Mouse (Mus musculus) midbrain, embryonic 13.5 days (tissue): ENCODE measurements around the gene Calm3. TPM values are rescaled to one million over a fixed set of nuclear protein-coding genes. Genes with fewer than 3 reads are reported as not detected.

Source experiments
- ATAC-seq: fragments of 200-750 bp; cut with Nextera tagmentation; 2 replicates; pipeline ENCODE4 v1.8.0; 2017; ENCODE audit warnings: mild to moderate bottlenecking, moderate TSS enrichment, moderate library complexity
- H3K27ac ChIP-seq: fragments of 300-500 bp; sonication (generic); 2 replicates; pipeline ENCODE4 v1.5.1; 2015; ENCODE audit warnings: inconsistent platforms, mild to moderate bottlenecking, moderate library complexity
- H3K27me3 ChIP-seq: fragments of 300-500 bp; sonication (generic); 2 replicates; pipeline ENCODE4 v1.6.1; 2015; ENCODE audit warnings: mild to moderate bottlenecking, inconsistent platforms
- H3K36me3 ChIP-seq: fragments of 300-500 bp; sonication (generic); 2 replicates; pipeline ENCODE4 v1.6.1; 2015; ENCODE audit warnings: mild to moderate bottlenecking, inconsistent platforms
- H3K4me1 ChIP-seq: fragments of 300-500 bp; sonication (generic); replicated peaks from 2 replicates; pipeline ENCODE4 v1.6.1; 2015; ENCODE audit warnings: inconsistent platforms
- H3K4me2 ChIP-seq: fragments of 300-500 bp; sonication (generic); replicated peaks from 2 replicates; pipeline ENCODE4 v1.6.1; 2015; ENCODE audit warnings: moderate library complexity, mild to moderate bottlenecking, inconsistent platforms
- H3K4me3 ChIP-seq: fragments of 300-500 bp; sonication (generic); replicated peaks from 2 replicates; pipeline ENCODE4 v1.5.1; 2015; ENCODE audit warnings: mild to moderate bottlenecking, inconsistent platforms
- H3K9ac ChIP-seq: fragments of 300-500 bp; sonication (generic); replicated peaks from 2 replicates; pipeline ENCODE4 v1.6.1; 2015; ENCODE audit warnings: mild to moderate bottlenecking, inconsistent platforms
- H3K9me3 ChIP-seq: fragments of 300-500 bp; sonication (generic); 2 replicates; pipeline ENCODE4 v1.6.1; 2016; ENCODE audit warnings: mild to moderate bottlenecking, inconsistent platforms
- WGBS: fragments of 180-500 bp; shearing (Covaris S2); methylation state at CpG from one replicate; pipeline ENCODE4 v1.1.7; 2015; 5-methylcytosine and 5-hydroxymethylcytosine counted together
- polyA plus RNA-seq: library from polyadenylated mRNA; unstranded; fragments of >200 nt; fragmentation: Nextera tagmentation; extraction: Ambion mirVana; gene quantifications from 2 replicates; pipeline ENCODE4 v1.2.1, GENCODE M21; 2015

Calm3 gene
- polyA plus RNA-seq, 1 experiment from 2014 or later, result 297 TPM

DNA sequence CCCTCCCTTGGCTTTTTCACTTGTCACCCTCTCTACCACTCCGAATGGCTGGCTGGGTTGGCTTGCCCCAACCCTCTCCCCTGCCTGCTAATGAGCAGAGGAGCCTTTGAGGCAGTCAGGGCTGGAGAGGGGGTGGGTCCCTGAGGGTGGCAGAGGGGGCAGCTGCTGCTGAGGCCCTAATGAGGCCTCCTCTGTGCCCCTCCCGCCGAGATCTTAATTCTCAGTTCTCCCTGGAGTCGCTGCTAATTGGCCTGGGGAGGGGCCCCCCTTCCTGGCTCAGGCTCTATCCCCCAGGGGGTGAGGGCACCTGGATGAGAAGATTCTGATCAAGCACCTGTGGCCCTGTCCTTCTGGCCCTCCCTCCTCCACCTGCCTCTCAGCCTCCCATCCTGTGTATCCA lies 29.6 kb downstream of the Calm3 start:
- H3K4me2 ChIP-seq, result peak overlapping the region; percentile 59
- H3K36me3 ChIP-seq, result no peaks in the 10 kb centered on the region
- H3K9me3 ChIP-seq, result no peaks in the 10 kb centered on the region
- peaks cover 47% of the 10 kb centered on the region for H3K4me1 ChIP-seq
- WGBS, result 2% methylated on average over 4 of the region's 4 CpGs
- peak overlapping the region; percentile 77 for H3K27ac ChIP-seq
- H3K4me3 ChIP-seq, result peak overlapping the region; percentile 23
- H3K27me3 ChIP-seq, result peaks cover 41% of the 10 kb centered on the region
- H3K9ac ChIP-seq, result peak overlapping the region; percentile 12; the same call in 1 of the 2 replicates
- ATAC-seq, result peak; percentile 78

DNA sequence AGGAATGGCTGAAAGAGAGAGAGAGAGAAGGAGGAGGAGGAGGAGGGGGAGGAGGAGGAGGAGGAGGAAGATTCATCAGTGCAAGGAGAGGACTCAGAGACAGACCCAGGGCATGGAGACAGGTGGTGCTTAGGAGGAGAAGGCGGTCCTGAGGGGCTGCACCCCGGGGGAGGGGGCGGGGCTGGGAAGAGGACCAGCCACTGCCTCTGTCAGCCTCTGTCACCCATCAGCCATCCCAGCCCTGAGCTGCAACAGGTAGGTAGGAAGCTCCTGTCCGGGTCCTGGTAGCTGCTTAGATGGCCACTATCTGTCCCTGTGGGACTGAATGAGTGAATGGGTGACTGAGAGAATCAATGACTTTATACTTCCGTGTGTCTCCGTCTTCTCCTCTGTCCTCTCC lies 30.3 kb downstream of the Calm3 start:
- Histone ChIP-seq H3K4me2 (peak overlapping the region; percentile 59), H3K9ac (no peak overlapping the region), H3K27ac (peak overlapping the region; percentile 77), H3K36me3 (no peaks in the 10 kb centered on the region), H3K27me3 (peaks cover 46% of the 10 kb centered on the region), H3K4me1 (peaks cover 47% of the 10 kb centered on the region), H3K4me3 (peak overlapping the region; percentile 14), H3K9me3 (no peaks in the 10 kb centered on the region)
- no peak for ATAC-seq
- 0% methylated on average over 6 of the region's 6 CpGs for WGBS

- Histone ChIP-seq H3K9ac (no peak overlapping the region), H3K4me3 (peak overlapping the region; percentile 30; the same call in 1 of the 2 replicates), H3K27me3 (peaks cover 51% of the 10 kb centered on the region), H3K4me2 (peak overlapping the region; percentile 59), H3K27ac (no peak overlapping the region), H3K36me3 (peaks cover 5% of the 10 kb centered on the region), H3K4me1 (peaks cover 47% of the 10 kb centered on the region), H3K9me3 (no peaks in the 10 kb centered on the region)
- no peak; the same call in 1 of the 2 replicates for ATAC-seq
- WGBS, result 40% methylated on average over 9 of the region's 9 CpGs
Observed at GRCm38 (mm10) chr7:16892352-16892730, 31.6 kb downstream of the Calm3 start.

DNA sequence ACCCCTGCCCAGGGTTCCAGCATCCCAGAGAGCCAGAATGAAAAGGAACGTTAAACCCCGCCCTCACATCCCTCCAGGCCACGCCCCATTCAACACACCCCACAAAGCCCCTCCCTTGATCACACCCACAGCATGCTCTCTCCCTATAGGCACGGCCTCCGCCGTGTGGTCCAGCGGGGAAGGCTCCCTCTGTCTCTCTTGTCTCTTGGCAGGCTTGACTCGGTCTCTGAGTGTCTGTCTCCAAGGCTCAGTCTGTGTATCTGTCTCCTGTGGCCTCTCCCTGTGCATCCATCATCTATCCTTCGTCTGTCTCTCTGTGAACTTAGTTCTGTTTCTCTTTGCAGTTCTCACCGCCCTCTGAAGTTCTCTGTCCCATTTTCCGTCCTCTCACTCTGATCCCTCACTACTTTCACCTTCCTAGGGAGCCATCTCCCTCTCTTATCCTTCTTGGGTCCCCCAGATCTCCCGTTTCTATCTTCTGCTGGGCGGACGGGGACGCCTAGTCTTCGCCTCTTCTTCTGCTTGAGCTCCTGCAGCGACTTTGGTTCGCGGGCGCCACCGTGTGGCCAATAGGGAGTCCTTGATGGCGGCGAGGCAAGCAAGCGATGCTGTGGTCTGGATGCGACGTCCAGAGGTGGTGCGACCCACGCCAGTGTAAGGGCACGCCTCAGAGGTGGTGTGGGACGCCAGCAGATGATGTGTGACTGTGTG lies 32.1 kb downstream of the Calm3 start, which contains the start of gene Gng8:
Gene Gng8 (plus strand): TSS at position 146 of the 711 bp plus-strand sequence.
- peak; percentile 69 for ATAC-seq
- Histone ChIP-seq H3K4me3 (peak within 1 kb of the TSS; percentile 30), H3K36me3 (peaks cover 8% of the 10 kb centered on the region), H3K9ac (peak within 1 kb of the TSS; percentile 50; the same call in 1 of the 2 replicates), H3K4me2 (peak within 1 kb of the TSS; percentile 59), H3K9me3 (no peaks in the 10 kb centered on the region), H3K4me1 (peaks cover 47% of the 10 kb centered on the region), H3K27ac (peak within 1 kb of the TSS; percentile 72), H3K27me3 (peaks cover 57% of the 10 kb centered on the region)
- whole genome bisulfite sequencing, result 1% methylated on average over 30 of the region's 30 CpGs

GRCm38 (mm10) chr7:16890944-16891343 lies 33.0 kb downstream of the Calm3 start:
- H3K27me3 ChIP-seq, result peaks cover 65% of the 10 kb centered on the region
- peaks cover 17% of the 10 kb centered on the region for H3K36me3 ChIP-seq
- peaks cover 47% of the 10 kb centered on the region for H3K4me1 ChIP-seq
- H3K4me3 ChIP-seq, result no peak overlapping the region
- ATAC-seq, result no peak
- WGBS, result 2% methylated on average over 23 of the region's 23 CpGs
- no peaks in the 10 kb centered on the region for H3K9me3 ChIP-seq
- H3K27ac ChIP-seq, result peak overlapping the region; percentile 72; the same call in 1 of the 2 replicates
- peak overlapping the region; percentile 59 for H3K4me2 ChIP-seq
- peak overlapping the region; percentile 50; the same call in 1 of the 2 replicates for H3K9ac ChIP-seq

- no peak overlapping the region for H3K4me3 ChIP-seq
Observed at GRCm38 (mm10) chr7:16890536-16890935, 33.4 kb downstream of the Calm3 start.

DNA sequence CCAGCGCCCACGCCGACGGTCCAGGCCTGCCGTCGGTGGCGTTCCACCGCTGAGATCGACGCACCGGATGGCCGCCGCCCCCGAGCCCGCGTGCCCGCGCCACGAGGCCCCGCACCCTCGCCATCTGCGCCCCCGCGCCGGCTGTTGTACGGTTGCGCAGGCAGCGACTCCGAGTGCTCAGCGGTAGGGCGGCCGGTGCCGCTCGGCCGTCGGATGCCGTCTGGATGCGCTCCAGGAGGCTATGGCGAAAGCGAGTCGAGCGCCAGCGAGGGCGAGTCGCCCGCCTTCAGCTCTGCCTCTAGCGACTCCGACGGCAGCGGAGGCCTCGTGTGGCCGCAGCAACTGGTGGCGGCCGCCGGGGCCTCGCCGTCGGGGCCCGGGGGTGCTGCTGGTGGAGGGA lies 38.0 kb downstream of the Calm3 start:
- H3K4me1 ChIP-seq, result peaks cover 5% of the 10 kb centered on the region
- peaks cover 69% of the 10 kb centered on the region for H3K27me3 ChIP-seq
- no peak; the same call in 1 of the 2 replicates for ATAC-seq
- WGBS, result 37% methylated on average over 59 of the region's 59 CpGs
- H3K27ac ChIP-seq, result no peak overlapping the region
- 0 out of 2 replicates have a peak, but pooled peaks cover 3% of the 10 kb centered on the region for H3K9me3 ChIP-seq
- H3K9ac ChIP-seq, result no peak overlapping the region
- H3K36me3 ChIP-seq, result peaks cover 57% of the 10 kb centered on the region
- no peak overlapping the region; the same call in 1 of the 2 replicates for H3K4me2 ChIP-seq
- H3K4me3 ChIP-seq, result peak overlapping the region; percentile 31

More at GRCm38 (mm10) chr7:16890536-16890935, 33.4 kb downstream of the Calm3 start:
- Histone ChIP-seq H3K4me2 (no peak overlapping the region), H3K9me3 (0 out of 2 replicates have a peak, but pooled peaks cover under 1% of the 10 kb centered on the region), H3K36me3 (peaks cover 21% of the 10 kb centered on the region), H3K4me1 (peaks cover 46% of the 10 kb centered on the region), H3K27me3 (peaks cover 69% of the 10 kb centered on the region), H3K9ac (no peak overlapping the region), H3K27ac (no peak overlapping the region)
- 47% methylated on average over 6 of the region's 6 CpGs for WGBS
- ATAC-seq, result no peak

DNA sequence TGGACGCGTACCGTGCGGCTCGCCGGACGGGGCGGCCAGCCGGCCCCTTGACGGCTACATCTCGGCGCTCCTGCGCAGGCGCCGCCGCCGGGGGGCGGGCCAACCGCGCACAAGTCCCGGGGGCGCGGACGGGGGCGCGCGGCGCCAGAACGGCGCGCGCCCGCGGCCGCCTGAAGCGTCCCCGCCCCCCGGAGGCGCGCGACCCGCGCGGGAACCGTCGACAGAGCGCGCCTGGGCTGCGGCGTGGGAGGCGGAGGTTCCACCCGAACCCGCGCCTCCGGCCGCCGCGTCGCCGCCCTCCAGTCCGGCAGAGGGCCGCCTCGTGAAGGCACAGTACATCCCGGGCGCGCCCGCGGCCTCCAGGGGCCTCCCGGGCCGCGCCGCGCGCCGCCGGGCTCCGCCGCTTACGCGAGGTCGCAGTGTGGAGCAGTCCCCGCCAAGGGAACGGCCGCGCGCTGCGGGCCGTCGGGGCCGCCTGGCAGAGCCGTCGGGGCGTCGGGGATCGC lies 38.6 kb downstream of the Calm3 start:
- Histone ChIP-seq H3K9ac (no peak overlapping the region), H3K27me3 (peaks cover 66% of the 10 kb centered on the region), H3K4me1 (peaks cover 7% of the 10 kb centered on the region), H3K27ac (no peak overlapping the region), H3K36me3 (peaks cover 57% of the 10 kb centered on the region), H3K4me2 (peak overlapping the region; percentile 33), H3K9me3 (0 out of 2 replicates have a peak, but pooled peaks cover 3% of the 10 kb centered on the region), H3K4me3 (peak overlapping the region; percentile 31)
- WGBS, result 13% methylated on average over 61 of the region's 95 CpGs
- ATAC-seq, result peak; percentile 35; the same call in 1 of the 2 replicates

DNA sequence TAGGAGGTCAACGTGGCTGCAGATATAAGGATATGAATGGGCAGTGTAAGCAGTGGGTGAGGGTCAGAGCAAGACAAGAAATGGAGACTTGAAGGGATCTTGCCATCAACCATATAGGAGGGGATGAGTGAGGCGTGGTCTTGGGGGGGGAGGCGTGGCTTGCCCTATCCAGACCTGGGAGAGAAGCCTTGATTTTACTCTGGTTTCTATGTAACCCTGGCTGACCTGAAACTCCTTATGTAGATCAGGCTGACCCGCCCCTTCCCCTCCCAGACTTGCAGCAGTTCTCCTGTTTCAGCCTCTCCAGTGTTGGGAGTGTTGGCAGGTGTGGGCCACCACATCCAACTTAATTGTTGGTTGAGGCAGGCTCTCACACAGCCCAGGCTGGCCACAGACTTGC lies 39.6 kb downstream of the Calm3 start:
- peaks cover 57% of the 10 kb centered on the region for H3K36me3 ChIP-seq
- 0 out of 2 replicates have a peak, but pooled peaks cover 3% of the 10 kb centered on the region for H3K9me3 ChIP-seq
- no peak overlapping the region for H3K4me2 ChIP-seq
- peaks cover 56% of the 10 kb centered on the region for H3K27me3 ChIP-seq
- peaks cover 13% of the 10 kb centered on the region for H3K4me1 ChIP-seq
- H3K4me3 ChIP-seq, result no peak overlapping the region
- WGBS, result 51% methylated on average over 4 of the region's 4 CpGs
- no peak for ATAC-seq
- no peak overlapping the region for H3K27ac ChIP-seq
- H3K9ac ChIP-seq, result no peak overlapping the region

GRCm38 (mm10) chr7:16883162-16883561 lies 40.8 kb downstream of the Calm3 start:
- peaks cover 57% of the 10 kb centered on the region for H3K36me3 ChIP-seq
- H3K4me3 ChIP-seq, result no peak overlapping the region
- no peak overlapping the region for H3K27ac ChIP-seq
- peaks cover 48% of the 10 kb centered on the region for H3K27me3 ChIP-seq
- H3K4me1 ChIP-seq, result peaks cover 13% of the 10 kb centered on the region
- no peak overlapping the region for H3K4me2 ChIP-seq
- 87% methylated on average over 6 of the region's 6 CpGs for WGBS
- H3K9me3 ChIP-seq, result 0 out of 2 replicates have a peak, but pooled peaks cover 3% of the 10 kb centered on the region
- no peak overlapping the region for H3K9ac ChIP-seq
- ATAC-seq, result no peak

- H3K4me2 ChIP-seq, result no peak overlapping the region
- H3K27ac ChIP-seq, result peak overlapping the region; percentile 63
- H3K9ac ChIP-seq, result peak overlapping the region; percentile 47; the same call in 1 of the 2 replicates
Observed at GRCm38 (mm10) chr7:16880615-16881014, 43.3 kb downstream of the Calm3 start.

More at GRCm38 (mm10) chr7:16880615-16881014, 43.3 kb downstream of the Calm3 start:
- Histone ChIP-seq H3K9me3 (0 out of 2 replicates have a peak, but pooled peaks cover 3% of the 10 kb centered on the region), H3K4me1 (peaks cover 30% of the 10 kb centered on the region), H3K4me3 (no peak overlapping the region), H3K36me3 (peaks cover 37% of the 10 kb centered on the region), H3K27me3 (peaks cover 29% of the 10 kb centered on the region)
- ATAC-seq, result no peak
- WGBS, result 14% methylated on average over 5 of the region's 5 CpGs
